Mouse (Mus musculus) forebrain, embryonic 10.5 days (tissue): Measurements from ENCODE around the gene Cryzl1. TPM values are rescaled to one million over a fixed set of nuclear protein-coding genes. Genes with fewer than 3 reads are reported as not detected.
A peak's percentile ranks its signal among the peaks of the same experiment; 100 is the strongest.
"Not testable (repeated sequence)": the region's sequence is repeated elsewhere in the genome, so short reads cannot be mapped to it uniquely, and the experiment has no call there.

Experiments used
- DNase-seq: peaks from one replicate; pipeline ENCODE4 v3.0.0-alpha.2; 2017; ENCODE audit warnings: low spot score; ENCODE audit errors: extremely low spot score
- H3K27ac ChIP-seq: fragments of 300-500 bp; sonication (generic); 2 replicates; pipeline ENCODE4 v1.5.1; 2016; ENCODE audit warnings: mild to moderate bottlenecking
- H3K27me3 ChIP-seq: fragments of 300-500 bp; sonication (generic); 2 replicates; pipeline ENCODE4 v1.6.1; 2016; ENCODE audit warnings: mild to moderate bottlenecking; ENCODE audit not compliant: poor library complexity, severe bottlenecking
- H3K36me3 ChIP-seq: fragments of 300-500 bp; sonication (generic); replicated peaks from 2 replicates; pipeline ENCODE4 v1.6.1; 2016; ENCODE audit warnings: mild to moderate bottlenecking, moderate library complexity
- H3K4me1 ChIP-seq: fragments of 300-500 bp; sonication (generic); 2 replicates; pipeline ENCODE4 v1.6.1; 2016
- H3K4me3 ChIP-seq: fragments of 300-500 bp; sonication (generic); 2 replicates; pipeline ENCODE4 v1.5.1; 2016; ENCODE audit warnings: mild to moderate bottlenecking, moderate library complexity
- H3K9me3 ChIP-seq: fragments of 300-500 bp; sonication (generic); 2 replicates; pipeline ENCODE4 v1.6.1; 2016; ENCODE audit warnings: mild to moderate bottlenecking, moderate library complexity
- WGBS: fragments of 180-500 bp; shearing (Covaris S2); methylation state at CpG from one replicate; pipeline ENCODE4 v1.1.7; 2016; 5-methylcytosine and 5-hydroxymethylcytosine counted together
- polyA plus RNA-seq: library from polyadenylated mRNA; unstranded; fragments of >200 nt; fragmentation: Nextera tagmentation; extraction: Ambion mirVana; gene quantifications from 2 replicates; pipeline ENCODE4 v1.2.1, GENCODE M21; 2016

The Cryzl1 gene
- polyA plus RNA-seq, 1 experiment from 2014 or later: 67.1 TPM

DNA sequence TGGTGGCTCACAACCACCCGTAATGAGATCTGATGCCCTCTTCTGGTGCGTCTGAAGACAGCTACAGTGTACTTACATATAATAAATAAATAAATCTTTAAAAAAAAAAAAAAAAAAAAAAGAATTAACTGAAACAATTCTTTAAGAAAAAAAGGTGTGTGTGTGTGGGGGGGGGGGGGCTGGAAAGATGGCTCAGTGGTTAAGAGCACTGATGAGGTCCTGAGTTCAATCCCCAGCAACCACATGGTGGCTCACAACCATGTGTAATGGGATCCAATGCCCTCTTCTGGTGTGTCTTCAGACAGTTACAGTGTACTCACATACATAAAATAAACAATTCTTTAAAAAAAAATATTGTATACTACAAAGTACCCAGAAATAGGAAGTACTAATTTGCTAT lies 83.4 kb downstream of the Cryzl1 start:
- not testable (repeated sequence) for H3K27me3 ChIP-seq, H3K27ac ChIP-seq, H3K9me3 ChIP-seq, DNase-seq
- peaks cover 33% of the 10 kb centered on the region for H3K36me3 ChIP-seq
- peaks cover 29% of the 10 kb centered on the region for H3K4me1 ChIP-seq
- peak overlapping the region; percentile 87 for H3K4me3 ChIP-seq
- WGBS: 90% methylated on average over 1 of the region's 2 CpGs

DNA sequence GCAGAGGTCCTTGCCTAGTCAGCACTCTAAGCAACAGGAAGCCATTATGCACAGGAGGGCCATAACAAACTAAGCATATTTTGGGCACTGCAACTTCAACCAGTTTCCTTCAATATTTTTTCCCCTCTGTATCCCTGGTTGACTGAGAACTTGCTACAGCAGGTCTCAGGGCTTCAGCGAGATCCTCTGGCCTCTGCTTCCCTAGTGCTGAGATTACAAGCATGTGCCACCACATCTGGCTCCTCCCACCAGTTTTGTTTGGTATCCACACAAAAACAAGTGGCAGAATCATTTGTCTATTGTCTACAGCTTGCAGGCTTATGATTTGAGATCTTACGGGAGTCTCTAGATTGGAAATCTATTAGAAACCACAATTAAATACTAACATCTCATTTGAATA lies 83.9 kb downstream of the Cryzl1 start:
- no peaks in the 10 kb centered on the region for H3K9me3 ChIP-seq
- no peak for DNase-seq

GRCm38 (mm10) chr16:91640171-91640570 lies 88.6 kb downstream of the Cryzl1 start:
- Histone ChIP-seq H3K4me1 (peaks cover 5% of the 10 kb centered on the region; the same call in 1 of the 2 replicates), H3K27ac (no peak overlapping the region), H3K27me3 (no peaks in the 10 kb centered on the region), H3K36me3 (peaks cover 84% of the 10 kb centered on the region), H3K4me3 (no peak overlapping the region), H3K9me3 (no peaks in the 10 kb centered on the region)
- no peak for DNase-seq
- WGBS: 90% methylated on average over 8 of the region's 8 CpGs

More for the DNA sequence above, 83.9 kb downstream of the Cryzl1 start:
- Histone ChIP-seq H3K36me3 (peaks cover 37% of the 10 kb centered on the region), H3K4me1 (peaks cover 26% of the 10 kb centered on the region), H3K27me3 (no peaks in the 10 kb centered on the region), H3K27ac (no peak overlapping the region), H3K4me3 (no peak overlapping the region)
- WGBS: 90% methylated on average over 2 of the region's 2 CpGs

- Histone ChIP-seq H3K27me3 (no peaks in the 10 kb centered on the region), H3K4me1 (peaks cover under 1% of the 10 kb centered on the region; the same call in 1 of the 2 replicates), H3K4me3 (no peak overlapping the region), H3K27ac (no peak overlapping the region), H3K9me3 (no peaks in the 10 kb centered on the region), H3K36me3 (peaks cover 89% of the 10 kb centered on the region)
- WGBS: 94% methylated on average over 2 of the region's 2 CpGs
- DNase-seq: no peak
These were observed 89.1 kb downstream of the Cryzl1 start for GRCm38 (mm10) chr16:91639636-91640035.

Other genes with a start within 250 kb of the Cryzl1 start
- gene Ifnar1, start 243.7 kb downstream of the Cryzl1 start, polyA plus RNA-seq: 48.3 and 52.7 TPM in 2 replicates
- gene Ifngr2, start 181.9 kb downstream of the Cryzl1 start, polyA plus RNA-seq: 27.2 and 28.0 TPM in 2 replicates
- gene Tmem50b, start 131.2 kb downstream of the Cryzl1 start, polyA plus RNA-seq: 32.7 and 33.8 TPM in 2 replicates
- gene Dnajc28, start 109.9 kb downstream of the Cryzl1 start, polyA plus RNA-seq: 2.9 and 4.0 TPM in 2 replicates
- 204 and 211 TPM in 2 replicates for gene Gart, start 82.0 kb downstream of the Cryzl1 start, polyA plus RNA-seq
- 110 and 111 TPM in 2 replicates for gene Son, start 81.5 kb downstream of the Cryzl1 start, polyA plus RNA-seq
- 34.3 and 38.1 TPM in 2 replicates for gene Donson, start 40.2 kb downstream of the Cryzl1 start, polyA plus RNA-seq
- gene Itsn1, start 306 bp upstream of the Cryzl1 start, polyA plus RNA-seq: 38.7 and 40.7 TPM in 2 replicates